Mouse (Mus musculus): ENCODE results near the gene Ccdc9. TPM values are rescaled to one million over a fixed set of nuclear protein-coding genes. Genes with fewer than 3 reads are reported as not detected.

Gene Ccdc9
- total and polyA plus RNA-seq, 3 experiments, result 32.0 to 81.0 (median 47.6) TPM

GRCm38 (mm10) chr7:16241787-16242186, 44.8 kb downstream of the Ccdc9 start:
- no peak for DNase-seq (ENCODE audit: extremely low read depth)
- Histone ChIP-seq H3K4me2 (ENCODE audit: insufficient read depth, low read depth, poor library complexity, severe bottlenecking) (no peak overlapping the region), H3K27me3 (replicated peaks) (no peaks in the 10 kb centered on the region), H3K79me2 (replicated peaks; ENCODE audit: control insufficient read depth, extremely low read depth, insufficient read depth, poor library complexity, severe bottlenecking) (no peaks in the 10 kb centered on the region), H3K27ac (ENCODE audit: insufficient read depth, low read depth) (no peak overlapping the region), H3K9ac (ENCODE audit: insufficient read depth, low read depth) (no peak overlapping the region), H3K4me1 (ENCODE audit: control insufficient read depth in 1 of 2, insufficient read depth in 2 of 2) (peaks cover 14 to 38% of the 10 kb centered on the region in 2 experiments), H3K9me3 (replicated peaks; ENCODE audit: low read length) (no peaks in the 10 kb centered on the region), H3K4me3 (replicated peaks in 1 of 3; ENCODE audit: low read depth in 2 of 3, low read length in 2 of 3, poor library complexity in 1 of 3) (no peak overlapping the region), H3K36me3 (replicated peaks in 1 of 2; ENCODE audit: control insufficient read depth in 1 of 2, insufficient read depth in 1 of 2, low read length in 1 of 2) (no peaks in the 10 kb centered on the region)
- dilution Hi-C loops (cut with MboI; ENCODE audit: extremely low pct_ligation_motif_present, extremely low pct_unique_long_range_greater_than_20kb, low sequenced_read_pairs) (no loop called here), in situ Hi-C loops (cut with MboI; ENCODE audit: low pct_ligation_motif_present, low pct_unique_long_range_greater_than_20kb, low sequenced_read_pairs) (no loop called here)
- TF ChIP-seq GABPA (IDR thresholded peaks at IDR 0.05; ENCODE audit: insufficient replicate concordance, low read depth, low read length) (no peak), ELF1 (IDR thresholded peaks at IDR 0.05; ENCODE audit: low read depth, low read length) (no peak), E2F4 (IDR thresholded peaks at IDR 0.05; ENCODE audit: insufficient replicate concordance, low read depth, low read length) (no peak), CHD2 (IDR thresholded peaks at IDR 0.05; ENCODE audit: low read length) (no peak), USF1 (IDR thresholded peaks at IDR 0.05; ENCODE audit: low read depth, low read length) (no peak), MEF2A (IDR thresholded peaks at IDR 0.05; ENCODE audit: borderline replicate concordance, low read depth, low read length) (no peak), MXI1 (IDR thresholded peaks at IDR 0.05; ENCODE audit: low read depth, low read length) (no peak), ZMIZ1 (IDR thresholded peaks at IDR 0.05; ENCODE audit: low read depth, low read length) (no peak), ZKSCAN1 (IDR thresholded peaks at IDR 0.05; ENCODE audit: borderline replicate concordance, low read depth, low read length) (no peak), NELFE (IDR thresholded peaks at IDR 0.05; ENCODE audit: low read depth, low read length) (no peak), POLR2A (IDR thresholded peaks at IDR 0.05; ENCODE audit: low read depth, low read length) (no peak), POLR2AphosphoS2 (IDR thresholded peaks at IDR 0.05; ENCODE audit: low read depth, low read length) (no peak), MAFK (IDR thresholded peaks at IDR 0.05; ENCODE audit: insufficient replicate concordance, low read length) (no peak), TCF12 (IDR thresholded peaks at IDR 0.05; ENCODE audit: low read depth, low read length) (no peak), ZC3H11A (IDR thresholded peaks at IDR 0.05; ENCODE audit: low read depth, low read length) (no peak), MYC (IDR thresholded peaks at IDR 0.05; ENCODE audit: low read depth, low read length) (no peak), SIN3A (IDR thresholded peaks at IDR 0.05; ENCODE audit: low read length) (no peak), HCFC1 (IDR thresholded peaks at IDR 0.05; ENCODE audit: low read depth, low read length) (no peak), CHD1 (IDR thresholded peaks at IDR 0.05; ENCODE audit: low read depth, low read length) (no peak)

GRCm38 (mm10) chr7:16240978-16241303, 45.7 kb downstream of the Ccdc9 start:
- no peak overlapping the region for H3K4me2 ChIP-seq (ENCODE audit: insufficient read depth, low read depth, poor library complexity, severe bottlenecking)
- H3K9ac ChIP-seq (ENCODE audit: insufficient read depth, low read depth), result no peak overlapping the region
- H3K4me1 ChIP-seq (ENCODE audit: control insufficient read depth in 1 of 2, insufficient read depth in 2 of 2), result peaks cover 14 to 38% of the 10 kb centered on the region in 2 experiments
- H3K36me3 ChIP-seq (replicated peaks in 1 of 2; ENCODE audit: control insufficient read depth in 1 of 2, insufficient read depth in 1 of 2, low read length in 1 of 2), result no peaks in the 10 kb centered on the region
- dilution Hi-C loops (cut with MboI; ENCODE audit: extremely low pct_ligation_motif_present, extremely low pct_unique_long_range_greater_than_20kb, low sequenced_read_pairs), result no loop called here
- H3K27ac ChIP-seq (ENCODE audit: insufficient read depth, low read depth), result no peak overlapping the region
- no peaks in the 10 kb centered on the region for H3K9me3 ChIP-seq (replicated peaks; ENCODE audit: low read length)
- H3K79me2 ChIP-seq (replicated peaks; ENCODE audit: control insufficient read depth, extremely low read depth, insufficient read depth, poor library complexity, severe bottlenecking), result no peaks in the 10 kb centered on the region
- DNase-seq (ENCODE audit: extremely low read depth), result no peak
- no peaks in the 10 kb centered on the region for H3K27me3 ChIP-seq (replicated peaks)
- H3K4me3 ChIP-seq (replicated peaks in 1 of 3; ENCODE audit: low read depth in 2 of 3, low read length in 2 of 3, poor library complexity in 1 of 3), result no peak overlapping the region
- TF ChIP-seq CTCF (conservative IDR thresholded peaks at IDR 0.05 in 1 of 2, IDR thresholded peaks at IDR 0.05 in 1 of 2; ENCODE audit: low read depth in 2 of 2, low read length in 2 of 2) (0 out of 4 replicates have a peak, but pooled peaks of 1 of the 2 experiments have one; percentile 14), ELF1 (IDR thresholded peaks at IDR 0.05; ENCODE audit: low read depth, low read length) (no peak)
- in situ Hi-C loops (cut with MboI; ENCODE audit: low pct_ligation_motif_present, low pct_unique_long_range_greater_than_20kb, low sequenced_read_pairs), result no loop called here
